Mouse (Mus musculus): ENCODE data around the gene Dgcr2. TPM values are rescaled to one million over a fixed set of nuclear protein-coding genes. Genes with fewer than 3 reads are reported as not detected.

The Dgcr2 gene
- polyA plus RNA-seq, 1 experiment from 2014 or later, result 89.2 TPM

DNA sequence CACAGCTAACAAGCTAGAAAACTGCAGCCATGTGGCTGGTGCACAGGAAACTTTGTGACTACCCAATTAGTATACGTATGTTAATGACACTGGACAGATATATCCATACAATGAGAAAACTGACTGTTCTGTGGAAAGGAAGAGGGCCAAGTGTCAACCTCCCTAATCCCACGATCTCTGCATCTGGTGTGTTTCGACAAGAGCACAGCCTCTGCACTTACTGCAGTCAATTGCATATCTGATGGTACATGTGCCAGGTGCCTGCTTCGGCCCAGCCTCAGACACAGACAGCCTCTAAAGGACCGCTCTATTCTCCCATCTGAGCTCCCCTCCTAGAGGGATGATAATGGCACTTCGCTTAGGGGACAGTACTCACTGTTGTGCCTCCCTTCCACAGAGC, 49.9 kb downstream of the Dgcr2 start:
- 93% methylated on average over 6 of the region's 6 CpGs for WGBS
- Histone ChIP-seq H3K36me3 (ENCODE audit: control insufficient read depth, insufficient read depth, low read length) (peaks cover 45% of the 10 kb centered on the region), H3K4me1 (replicated peaks; ENCODE audit: control insufficient read depth, insufficient read depth, low read length) (no peaks in the 10 kb centered on the region), H3K9me3 (ENCODE audit: control insufficient read depth, low read length) (no peaks in the 10 kb centered on the region), H3K27me3 (ENCODE audit: control insufficient read depth, insufficient read depth, low read depth, low read length) (no peaks in the 10 kb centered on the region), H3K27ac (ENCODE audit: low read length) (no peak overlapping the region), H3K4me3 (ENCODE audit: low read length) (no peak overlapping the region), H3K4me2 (ENCODE audit: low read depth, low read length) (no peak overlapping the region), H3K9ac (ENCODE audit: low read length) (no peak overlapping the region)
- ATAC-seq (ENCODE audit: low read depth), result no peak

DNA sequence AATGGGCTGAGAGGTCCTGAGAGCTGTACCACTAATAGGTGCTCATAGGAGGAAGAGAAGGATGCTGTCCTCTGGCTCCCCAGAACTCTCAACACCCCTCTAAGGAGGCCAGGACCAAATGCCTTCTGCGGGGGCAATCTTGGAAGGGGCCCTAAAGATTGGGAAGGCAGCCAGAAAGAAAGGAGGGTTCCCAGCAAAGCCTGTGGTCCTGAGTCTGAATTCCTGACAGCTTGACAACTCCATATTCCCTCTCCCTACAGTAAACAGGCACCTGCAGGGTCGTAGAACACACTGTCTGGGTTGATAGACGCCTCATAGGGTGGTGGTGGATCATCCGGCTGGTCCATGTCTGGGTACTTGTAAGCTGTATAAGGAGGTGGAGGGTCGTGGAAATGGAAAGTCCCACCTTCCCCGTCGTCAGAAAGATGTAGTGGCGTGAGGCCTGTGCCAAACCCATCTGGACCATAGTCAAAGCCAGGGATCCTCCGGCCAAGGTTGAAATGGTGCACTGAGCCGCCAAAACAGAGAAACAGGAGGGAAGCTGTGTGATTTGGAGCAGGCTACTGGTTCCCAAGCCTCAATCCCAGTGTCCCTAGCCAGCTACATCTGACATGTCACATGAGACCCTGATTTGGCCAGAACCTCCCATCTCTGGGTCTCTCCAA, 54.5 kb downstream of the Dgcr2 start:
- no peak overlapping the region for H3K9ac ChIP-seq (ENCODE audit: low read length)
- WGBS, result 86% methylated on average over 10 of the region's 10 CpGs
- no peaks in the 10 kb centered on the region for H3K4me1 ChIP-seq (replicated peaks; ENCODE audit: control insufficient read depth, insufficient read depth, low read length)
- H3K27ac ChIP-seq (ENCODE audit: low read length), result no peak overlapping the region
- peaks cover 56% of the 10 kb centered on the region for H3K36me3 ChIP-seq (ENCODE audit: control insufficient read depth, insufficient read depth, low read length)
- H3K4me3 ChIP-seq (ENCODE audit: low read length), result no peak overlapping the region
- no peak overlapping the region for H3K4me2 ChIP-seq (ENCODE audit: low read depth, low read length)
- no peaks in the 10 kb centered on the region for H3K9me3 ChIP-seq (ENCODE audit: control insufficient read depth, low read length)
- no peak for ATAC-seq (ENCODE audit: low read depth)
- no peaks in the 10 kb centered on the region for H3K27me3 ChIP-seq (ENCODE audit: control insufficient read depth, insufficient read depth, low read depth, low read length)

DNA sequence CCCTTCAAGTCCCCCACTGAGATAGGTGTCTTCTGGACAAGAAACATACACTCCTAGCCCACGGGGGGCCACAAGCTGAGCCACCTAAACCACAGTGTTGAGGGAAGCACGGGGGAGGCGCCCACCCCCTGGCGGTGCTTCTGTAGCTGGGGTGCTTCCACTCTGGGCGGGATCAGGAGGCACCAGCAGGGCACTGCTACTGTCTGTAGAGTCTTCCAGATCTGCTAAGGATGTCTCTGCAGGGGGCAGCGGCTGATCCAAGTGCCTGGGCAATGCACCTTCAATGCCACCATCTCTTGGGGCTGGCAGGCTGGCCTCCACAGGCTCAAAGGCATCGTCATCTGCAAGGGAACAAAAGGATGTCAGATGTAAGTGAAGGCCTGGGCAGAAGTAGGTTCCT, 55.9 kb downstream of the Dgcr2 start:
- Histone ChIP-seq H3K36me3 (ENCODE audit: control insufficient read depth, insufficient read depth, low read length) (peaks cover 48% of the 10 kb centered on the region), H3K27ac (ENCODE audit: low read length) (no peak overlapping the region), H3K27me3 (ENCODE audit: control insufficient read depth, insufficient read depth, low read depth, low read length) (no peaks in the 10 kb centered on the region), H3K4me3 (ENCODE audit: low read length) (no peak overlapping the region), H3K4me2 (ENCODE audit: low read depth, low read length) (no peak overlapping the region), H3K9me3 (ENCODE audit: control insufficient read depth, low read length) (no peaks in the 10 kb centered on the region), H3K4me1 (replicated peaks; ENCODE audit: control insufficient read depth, insufficient read depth, low read length) (no peaks in the 10 kb centered on the region), H3K9ac (ENCODE audit: low read length) (no peak overlapping the region)
- ATAC-seq (ENCODE audit: low read depth), result no peak
- whole genome bisulfite sequencing, result 94% methylated on average over 7 of the region's 7 CpGs

DNA sequence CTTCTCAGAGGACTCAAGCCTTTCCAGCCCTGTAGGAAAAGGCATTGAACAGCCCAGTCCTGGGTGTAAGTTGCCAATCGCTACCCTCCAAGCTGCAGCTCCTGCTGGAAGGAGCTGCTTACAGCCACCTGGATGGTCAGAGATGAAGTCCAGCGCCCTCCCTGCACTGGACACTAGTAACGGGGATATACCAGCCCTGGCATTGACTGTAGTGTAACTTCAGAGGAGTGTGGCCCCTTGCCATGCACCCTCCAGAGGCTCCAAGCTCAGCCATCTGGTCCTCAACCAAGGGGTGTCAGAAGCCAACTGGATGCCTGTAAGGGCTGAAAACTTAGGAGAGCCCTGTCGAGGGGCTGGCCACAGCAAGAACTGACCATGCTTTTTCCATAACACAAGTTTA, 58.4 kb downstream of the Dgcr2 start:
- H3K4me3 ChIP-seq (ENCODE audit: low read length), result no peak overlapping the region
- no peak overlapping the region for H3K27ac ChIP-seq (ENCODE audit: low read length)
- peaks cover 36% of the 10 kb centered on the region for H3K36me3 ChIP-seq (ENCODE audit: control insufficient read depth, insufficient read depth, low read length)
- H3K4me1 ChIP-seq (replicated peaks; ENCODE audit: control insufficient read depth, insufficient read depth, low read length), result no peaks in the 10 kb centered on the region
- no peaks in the 10 kb centered on the region for H3K9me3 ChIP-seq (ENCODE audit: control insufficient read depth, low read length)
- no peak overlapping the region for H3K9ac ChIP-seq (ENCODE audit: low read length)
- WGBS, result 78% methylated on average over 4 of the region's 4 CpGs
- H3K27me3 ChIP-seq (ENCODE audit: control insufficient read depth, insufficient read depth, low read depth, low read length), result peaks cover 14% of the 10 kb centered on the region
- no peak overlapping the region for H3K4me2 ChIP-seq (ENCODE audit: low read depth, low read length)
- no peak for ATAC-seq (ENCODE audit: low read depth)

DNA sequence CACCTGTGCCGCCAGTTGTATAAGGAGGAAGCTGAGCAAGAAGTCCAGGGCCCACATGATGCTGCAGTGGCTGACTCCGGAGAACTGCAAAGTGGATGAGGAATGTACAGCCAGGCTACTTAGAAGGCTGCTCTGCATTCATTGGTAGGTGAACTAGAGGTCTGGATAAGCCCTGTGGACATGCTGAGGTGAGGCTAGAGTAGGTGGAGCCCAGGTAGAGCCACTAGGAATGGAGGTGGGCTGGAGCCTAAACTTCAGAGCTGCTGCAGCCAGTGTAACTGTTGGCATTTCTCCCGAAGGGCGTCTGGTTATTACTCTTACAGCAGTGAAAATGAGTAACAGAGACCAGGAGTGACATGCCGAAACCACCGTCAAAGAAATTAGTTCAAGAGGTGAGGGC, 60.3 kb downstream of the Dgcr2 start, which contains the start of gene Car15:
Gene Car15, minus strand, starts transcription at position 314 of the 400 bp plus-strand sequence.
- Histone ChIP-seq H3K9me3 (ENCODE audit: control insufficient read depth, low read length) (no peaks in the 10 kb centered on the region), H3K4me1 (replicated peaks; ENCODE audit: control insufficient read depth, insufficient read depth, low read length) (peaks cover 5% of the 10 kb centered on the region), H3K36me3 (ENCODE audit: control insufficient read depth, insufficient read depth, low read length) (peaks cover 19% of the 10 kb centered on the region), H3K27ac (ENCODE audit: low read length) (no peak within 1 kb of the TSS), H3K4me3 (ENCODE audit: low read length) (no peak within 1 kb of the TSS), H3K9ac (ENCODE audit: low read length) (no peak within 1 kb of the TSS), H3K27me3 (ENCODE audit: control insufficient read depth, insufficient read depth, low read depth, low read length) (peaks cover 33% of the 10 kb centered on the region), H3K4me2 (ENCODE audit: low read depth, low read length) (no peak within 1 kb of the TSS)
- no peak for ATAC-seq (ENCODE audit: low read depth)
- 67% methylated on average over 6 of the region's 6 CpGs for WGBS

DNA sequence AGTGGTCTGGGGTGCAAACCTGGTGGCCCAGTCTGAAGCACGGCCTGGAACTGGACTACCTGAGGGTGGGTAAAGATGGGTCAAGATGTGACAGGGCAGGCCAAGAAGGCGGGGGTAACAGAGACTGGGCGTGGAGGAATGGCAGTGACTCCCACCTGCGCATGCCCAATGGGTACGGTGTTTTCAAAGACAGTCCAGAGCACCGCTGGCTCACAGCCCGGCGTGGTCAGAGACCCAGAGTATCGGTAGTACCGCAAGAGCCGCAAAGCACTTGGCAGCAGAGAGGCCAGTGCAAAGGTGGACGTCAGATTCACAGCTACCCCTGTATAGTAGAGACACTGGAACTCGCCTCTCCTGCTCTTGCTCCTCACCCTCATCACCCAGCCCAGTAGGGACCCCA, 62.9 kb downstream of the Dgcr2 start:
- Histone ChIP-seq H3K4me1 (replicated peaks; ENCODE audit: control insufficient read depth, insufficient read depth, low read length) (peaks cover 5% of the 10 kb centered on the region), H3K4me2 (ENCODE audit: low read depth, low read length) (no peak overlapping the region), H3K27me3 (ENCODE audit: control insufficient read depth, insufficient read depth, low read depth, low read length) (peaks cover 57% of the 10 kb centered on the region)

DNA sequence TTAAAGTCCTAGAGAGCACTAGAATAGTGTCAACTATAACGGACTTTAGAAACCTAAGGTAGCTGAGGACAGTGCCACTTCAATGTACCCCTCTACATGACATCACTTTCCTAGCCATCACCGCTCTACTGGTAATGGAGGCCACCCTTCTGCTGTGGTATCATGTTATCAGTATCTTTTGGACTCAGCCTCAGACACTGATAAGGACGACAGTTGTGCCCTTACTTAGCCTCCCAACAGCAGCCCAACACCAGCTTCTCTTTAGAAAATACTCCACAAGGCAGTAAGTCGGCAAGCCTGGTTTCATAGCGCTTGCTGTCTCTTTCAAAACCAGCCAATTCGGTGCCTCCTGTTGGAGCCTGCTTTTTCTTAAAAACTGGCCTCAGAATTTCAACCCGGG, 63.8 kb downstream of the Dgcr2 start:
- H3K9me3 ChIP-seq (ENCODE audit: control insufficient read depth, low read length), result no peaks in the 10 kb centered on the region
- peaks cover 5% of the 10 kb centered on the region for H3K4me1 ChIP-seq (replicated peaks; ENCODE audit: control insufficient read depth, insufficient read depth, low read length)
- H3K4me3 ChIP-seq (ENCODE audit: low read length), result peak overlapping the region; percentile 61
- WGBS, result 41% methylated on average over 7 of the region's 7 CpGs
- peak overlapping the region; percentile 98 for H3K4me2 ChIP-seq (ENCODE audit: low read depth, low read length)
- peaks cover 60% of the 10 kb centered on the region for H3K27me3 ChIP-seq (ENCODE audit: control insufficient read depth, insufficient read depth, low read depth, low read length)
- ATAC-seq (ENCODE audit: low read depth), result no peak
- no peak overlapping the region for H3K9ac ChIP-seq (ENCODE audit: low read length)
- no peaks in the 10 kb centered on the region for H3K36me3 ChIP-seq (ENCODE audit: control insufficient read depth, insufficient read depth, low read length)
- no peak overlapping the region for H3K27ac ChIP-seq (ENCODE audit: low read length)

More for the DNA sequence above, 62.9 kb downstream of the Dgcr2 start:
- H3K36me3 ChIP-seq (ENCODE audit: control insufficient read depth, insufficient read depth, low read length), result no peaks in the 10 kb centered on the region
- H3K9ac ChIP-seq (ENCODE audit: low read length), result no peak overlapping the region
- WGBS, result 51% methylated on average over 13 of the region's 13 CpGs
- no peak for ATAC-seq (ENCODE audit: low read depth)
- H3K4me3 ChIP-seq (ENCODE audit: low read length), result no peak overlapping the region
- H3K9me3 ChIP-seq (ENCODE audit: control insufficient read depth, low read length), result no peaks in the 10 kb centered on the region
- H3K27ac ChIP-seq (ENCODE audit: low read length), result no peak overlapping the region

DNA sequence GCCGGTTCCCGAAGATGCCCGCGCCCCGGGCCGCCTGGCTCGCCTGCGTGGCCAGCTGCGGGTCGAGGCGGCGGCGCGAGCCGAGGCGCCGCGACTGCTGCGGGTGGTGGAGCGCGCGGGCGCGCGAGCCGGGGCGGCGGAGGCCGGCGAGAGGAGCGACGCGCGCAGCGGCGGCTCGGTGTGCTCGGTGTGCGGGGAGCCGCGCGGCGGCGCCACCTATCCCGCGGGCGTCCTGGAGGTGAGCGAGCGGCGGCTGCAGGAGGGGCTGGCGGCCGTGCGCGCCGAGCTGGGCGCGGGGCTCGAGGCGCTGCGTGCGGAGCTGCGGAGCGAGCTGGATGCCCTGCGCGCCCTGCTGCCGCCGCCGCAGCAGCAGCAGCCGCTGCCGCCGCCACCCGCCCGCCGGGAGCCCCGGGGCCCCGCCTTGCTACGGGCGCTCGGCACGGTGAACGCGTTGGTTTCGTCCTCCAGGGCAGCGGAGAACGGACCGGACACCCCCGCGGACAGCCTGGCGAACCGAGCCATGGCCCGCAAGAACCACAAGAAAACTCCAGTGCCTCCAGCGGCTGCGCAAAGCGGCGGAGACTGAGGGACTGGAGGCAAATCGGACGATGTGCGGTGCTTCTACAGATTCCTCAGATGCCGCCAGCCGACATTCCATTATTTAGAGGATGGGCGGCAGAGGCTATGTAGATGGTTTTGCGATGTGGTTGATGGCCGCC, 64.5 kb downstream of the Dgcr2 start:
- peaks cover 5% of the 10 kb centered on the region for H3K4me1 ChIP-seq (replicated peaks; ENCODE audit: control insufficient read depth, insufficient read depth, low read length)
- WGBS, result under 1% methylated on average over 56 of the region's 103 CpGs
- H3K4me3 ChIP-seq (ENCODE audit: low read length), result peak overlapping the region; percentile 61
- peaks cover 60% of the 10 kb centered on the region for H3K27me3 ChIP-seq (ENCODE audit: control insufficient read depth, insufficient read depth, low read depth, low read length)
- peak; percentile 29; the same call in 1 of the 2 replicates for ATAC-seq (ENCODE audit: low read depth)
- peak overlapping the region; percentile 64 for H3K9ac ChIP-seq (ENCODE audit: low read length)
- H3K9me3 ChIP-seq (ENCODE audit: control insufficient read depth, low read length), result no peaks in the 10 kb centered on the region
- H3K36me3 ChIP-seq (ENCODE audit: control insufficient read depth, insufficient read depth, low read length), result no peaks in the 10 kb centered on the region
- no peak overlapping the region for H3K27ac ChIP-seq (ENCODE audit: low read length)
- peak overlapping the region; percentile 98 for H3K4me2 ChIP-seq (ENCODE audit: low read depth, low read length)

DNA sequence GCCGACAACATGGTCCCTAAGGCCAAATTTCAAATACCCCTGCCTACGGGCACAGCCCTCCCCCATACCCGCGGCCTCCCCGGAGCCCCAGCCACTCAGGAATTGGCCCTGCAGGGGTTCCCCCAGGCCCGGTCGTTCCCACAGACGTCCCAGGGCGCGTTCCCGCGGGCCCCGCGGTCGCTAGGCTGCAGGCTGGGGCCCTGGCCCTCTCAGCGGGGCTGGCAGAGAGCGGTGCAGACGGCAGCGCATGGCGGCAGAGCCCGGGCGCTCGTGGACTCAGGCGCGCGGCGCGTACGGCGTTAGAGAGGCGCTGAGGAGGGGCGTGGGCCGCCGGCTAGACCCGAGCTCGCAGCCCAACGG, 65.1 kb downstream of the Dgcr2 start:
- peak; percentile 47 for ATAC-seq (ENCODE audit: low read depth)
- Histone ChIP-seq H3K4me3 (ENCODE audit: low read length) (peak overlapping the region; percentile 61), H3K4me2 (ENCODE audit: low read depth, low read length) (peak overlapping the region; percentile 98), H3K9me3 (ENCODE audit: control insufficient read depth, low read length) (no peaks in the 10 kb centered on the region), H3K4me1 (replicated peaks; ENCODE audit: control insufficient read depth, insufficient read depth, low read length) (peaks cover 5% of the 10 kb centered on the region), H3K9ac (ENCODE audit: low read length) (peak overlapping the region; percentile 64), H3K36me3 (ENCODE audit: control insufficient read depth, insufficient read depth, low read length) (no peaks in the 10 kb centered on the region), H3K27ac (ENCODE audit: low read length) (no peak overlapping the region), H3K27me3 (ENCODE audit: control insufficient read depth, insufficient read depth, low read depth, low read length) (peaks cover 60% of the 10 kb centered on the region)
- WGBS, result under 1% methylated on average over 35 of the region's 37 CpGs
